Mouse (Mus musculus): ENCODE results near the gene Smoc2.
A peak's percentile ranks its signal among the peaks of the same experiment; 100 is the strongest.

Smoc2 gene

GRCm38 (mm10) chr17:14353219-14354079 is 74.1 kb downstream of the Smoc2 start:
- no peak for DNase-seq

- no peak for DNase-seq
Measured at GRCm38 (mm10) chr17:14361511-14361910, 82.2 kb downstream of the Smoc2 start.

- DNase-seq, result no peak
Measured at GRCm38 (mm10) chr17:14370476-14370875, 91.2 kb downstream of the Smoc2 start.

DNA sequence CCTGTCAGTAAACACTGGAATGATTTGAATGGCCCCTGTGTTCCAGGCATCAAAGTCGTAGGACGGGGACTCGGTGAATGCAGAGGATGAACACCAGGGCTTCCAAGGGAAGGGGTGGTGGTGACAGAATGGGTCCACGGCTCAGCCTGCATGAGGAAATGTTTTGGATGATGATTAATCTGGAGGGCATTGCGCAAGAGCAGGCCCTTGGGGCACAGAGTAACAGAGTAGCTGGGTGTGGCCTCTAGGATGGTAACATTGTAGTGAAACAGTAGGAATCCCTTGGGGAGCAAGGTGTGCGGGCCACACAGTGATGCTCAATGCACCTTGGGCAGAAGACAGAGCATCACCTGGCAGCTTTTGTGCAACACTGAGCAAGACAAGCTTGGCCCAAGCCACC is 92.3 kb downstream of the Smoc2 start:
- no peak for DNase-seq

DNA sequence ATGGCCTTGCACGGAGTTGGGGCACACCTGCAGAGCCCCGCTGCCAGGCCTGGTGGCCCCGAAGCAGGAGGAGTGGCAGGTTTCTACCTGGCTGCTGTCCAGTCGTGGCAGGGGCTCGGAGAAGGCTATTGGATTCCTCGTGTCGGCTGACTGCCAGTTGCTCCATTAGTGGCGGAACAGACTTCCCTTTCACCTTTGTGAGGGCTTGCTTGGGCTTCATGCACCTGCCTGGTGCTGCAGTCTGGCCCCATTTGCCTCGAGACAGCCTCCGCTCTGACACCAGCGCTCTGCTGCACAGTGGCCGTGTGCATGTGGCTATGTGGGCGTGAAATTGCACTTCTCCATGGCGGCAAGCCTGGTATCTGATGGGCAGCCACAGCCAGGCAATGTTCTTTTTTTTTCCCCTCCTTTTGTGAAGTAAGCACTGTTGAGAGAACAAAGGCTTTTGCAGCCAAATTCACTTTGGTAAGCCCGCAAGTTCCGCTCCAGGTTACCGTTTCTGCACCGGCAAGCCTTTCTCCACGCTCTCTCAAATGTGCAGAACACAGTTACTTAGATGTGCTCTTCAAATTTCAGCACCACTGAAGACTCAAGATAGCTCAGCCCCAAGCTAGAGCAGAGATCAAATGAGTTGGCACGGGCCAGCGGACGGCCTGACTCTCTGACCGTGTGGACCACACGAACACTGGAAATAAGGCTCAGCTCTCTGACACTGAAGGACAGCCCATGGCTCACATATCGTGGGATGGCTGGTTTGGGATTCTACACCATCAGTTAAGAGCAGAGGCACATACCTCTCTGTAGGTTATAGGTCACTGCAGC is 93.2 kb downstream of the Smoc2 start:
- peak; percentile 28 for DNase-seq

DNA sequence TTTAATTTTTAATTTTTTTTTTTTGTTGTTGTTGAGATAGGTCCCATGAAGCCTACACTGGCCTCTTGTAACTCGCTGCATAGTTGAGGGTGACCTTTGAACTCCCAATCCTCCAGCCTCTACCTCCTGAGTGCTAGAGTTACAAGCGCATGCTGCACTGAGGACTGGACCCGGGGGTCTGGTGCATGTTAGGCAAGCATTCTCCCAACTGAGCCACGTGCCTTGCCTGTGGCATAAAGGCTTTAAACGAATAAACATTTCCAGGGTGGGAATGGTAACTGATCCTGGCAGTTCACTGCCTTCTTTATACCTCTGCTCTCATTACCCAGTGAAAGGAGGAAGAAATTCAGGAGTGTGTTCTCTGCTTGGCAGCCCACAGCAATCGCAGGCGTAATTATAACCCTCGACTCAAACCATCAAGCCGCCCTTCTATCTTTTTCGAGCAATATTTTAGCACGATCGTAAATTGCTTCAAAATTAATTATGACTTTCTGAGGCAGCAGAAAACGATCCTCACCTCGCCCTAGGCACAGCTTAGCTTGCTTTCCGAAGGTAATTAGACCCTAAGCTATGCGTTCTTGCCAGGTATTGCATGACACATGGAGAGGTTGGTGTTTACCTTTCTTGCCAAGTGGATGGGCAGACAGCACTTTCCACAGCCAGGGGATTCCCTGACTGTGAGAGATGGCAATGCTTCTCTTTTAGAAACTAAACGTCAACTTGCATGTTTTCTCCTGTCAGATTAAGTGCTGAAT is 99.6 kb downstream of the Smoc2 start:
- no peak for DNase-seq

DNA sequence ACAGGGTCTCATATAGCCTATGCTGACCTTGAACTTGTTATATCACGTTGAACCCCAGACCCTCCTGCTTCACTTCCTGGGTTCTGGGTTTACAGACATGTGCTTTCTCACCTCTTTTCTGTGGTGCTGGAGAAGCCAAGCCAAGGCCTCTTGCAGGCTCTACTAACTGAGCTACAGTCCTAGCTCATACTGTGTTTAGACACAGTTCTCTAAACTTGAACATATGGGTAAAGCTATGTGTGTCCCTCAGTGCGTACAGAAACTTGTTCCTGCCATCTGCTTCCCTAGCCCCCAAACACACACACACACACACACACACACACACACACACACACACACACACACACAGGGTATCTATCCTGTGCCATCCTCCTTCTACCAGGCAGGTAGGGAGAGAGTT is 100.2 kb downstream of the Smoc2 start:
- no peak for DNase-seq

GRCm38 (mm10) chr17:14379966-14380365 is 100.7 kb downstream of the Smoc2 start:
- no peak for DNase-seq

- no peak for DNase-seq
Measured at GRCm38 (mm10) chr17:14380526-14380925, 101.2 kb downstream of the Smoc2 start.

- DNase-seq, result no peak
Measured at GRCm38 (mm10) chr17:14381482-14381881, 102.2 kb downstream of the Smoc2 start.

DNA sequence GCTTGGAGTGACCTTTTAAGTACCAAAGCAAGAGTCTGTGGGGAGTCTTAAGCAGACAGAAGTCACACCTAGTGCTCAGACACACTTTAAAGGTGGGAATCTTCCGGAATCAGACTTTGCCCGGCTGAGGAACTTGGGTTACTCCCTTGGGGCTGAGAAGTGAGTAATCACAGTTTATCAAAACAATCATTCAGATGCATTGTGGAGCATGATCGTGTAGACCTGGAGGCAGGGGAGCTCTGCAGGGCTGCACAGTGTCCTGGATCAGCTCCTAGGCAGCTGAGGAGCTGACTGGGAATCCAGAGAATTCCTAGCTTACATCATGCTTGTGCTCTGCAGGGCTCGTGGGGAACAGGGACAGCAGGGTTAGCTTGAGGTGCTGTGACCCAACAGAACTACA is 104.7 kb downstream of the Smoc2 start:
- DNase-seq, result no peak

DNA sequence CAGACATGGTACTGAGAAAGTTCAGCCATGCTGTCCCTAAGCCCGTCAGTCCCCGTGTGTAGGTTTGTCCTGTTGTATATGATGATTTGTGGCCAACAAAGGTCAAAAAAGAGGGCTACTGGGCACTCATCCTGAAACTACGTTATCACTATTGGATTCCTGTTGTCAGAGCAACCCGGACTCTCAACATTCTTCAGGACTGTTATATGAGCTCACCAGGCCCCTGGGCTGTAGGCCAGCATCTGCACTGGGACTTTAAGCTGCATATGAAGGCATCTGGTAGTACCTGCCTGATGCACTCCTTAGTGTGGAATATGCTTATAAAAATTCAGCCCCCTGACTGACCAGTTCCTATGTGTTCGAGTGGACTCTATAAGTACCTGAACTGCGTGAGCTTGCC is 105.7 kb downstream of the Smoc2 start:
- DNase-seq, result no peak

GRCm38 (mm10) chr17:14387261-14387660 is 108.0 kb downstream of the Smoc2 start:
- DNase-seq, result no peak

DNA sequence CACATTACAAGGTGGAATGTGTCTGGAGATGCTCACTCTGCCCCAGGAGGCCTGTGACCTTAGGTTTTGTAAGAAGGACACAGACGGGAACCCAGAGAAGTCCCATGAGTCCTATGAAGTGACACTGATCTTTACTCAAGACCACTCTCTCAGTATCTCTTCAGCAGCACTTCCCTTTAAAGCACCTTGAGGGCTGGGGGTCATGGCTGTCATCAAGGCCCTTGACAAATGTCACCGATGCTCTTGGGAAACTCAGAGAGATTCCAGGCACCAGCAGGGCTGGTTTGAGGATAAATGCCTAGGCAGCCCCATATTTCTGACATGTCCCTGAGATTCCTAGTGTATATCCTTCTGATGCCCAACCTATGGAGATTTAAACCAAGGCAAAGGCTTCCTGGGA is 113.1 kb downstream of the Smoc2 start:
- DNase-seq, result no peak

GRCm38 (mm10) chr17:14394861-14395260 is 115.6 kb downstream of the Smoc2 start:
- no peak for DNase-seq

DNA sequence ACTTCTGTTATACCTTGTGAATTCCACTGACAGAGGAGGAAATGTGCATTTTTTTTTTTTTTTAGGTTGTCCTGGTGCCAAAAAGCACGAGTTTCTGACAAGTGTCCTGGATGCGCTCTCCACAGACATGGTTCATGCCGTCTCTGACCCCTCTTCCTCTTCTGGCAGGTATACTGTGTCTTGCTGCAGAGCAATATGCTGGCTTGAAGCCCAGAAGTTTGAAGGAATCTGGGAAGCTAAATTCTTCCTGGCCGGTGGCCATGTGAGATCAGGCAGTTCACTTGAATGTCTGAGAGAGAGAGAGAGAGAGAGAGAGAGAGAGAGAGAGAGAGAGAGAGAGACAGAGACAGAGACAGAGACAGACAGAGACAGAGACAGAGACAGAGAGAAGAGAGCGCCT is 118.2 kb downstream of the Smoc2 start:
- DNase-seq, result no peak

- DNase-seq, result no peak
Measured at GRCm38 (mm10) chr17:14398650-14399424, 119.5 kb downstream of the Smoc2 start.

- no peak for DNase-seq
Measured at GRCm38 (mm10) chr17:14400960-14401359, 121.7 kb downstream of the Smoc2 start.

DNA sequence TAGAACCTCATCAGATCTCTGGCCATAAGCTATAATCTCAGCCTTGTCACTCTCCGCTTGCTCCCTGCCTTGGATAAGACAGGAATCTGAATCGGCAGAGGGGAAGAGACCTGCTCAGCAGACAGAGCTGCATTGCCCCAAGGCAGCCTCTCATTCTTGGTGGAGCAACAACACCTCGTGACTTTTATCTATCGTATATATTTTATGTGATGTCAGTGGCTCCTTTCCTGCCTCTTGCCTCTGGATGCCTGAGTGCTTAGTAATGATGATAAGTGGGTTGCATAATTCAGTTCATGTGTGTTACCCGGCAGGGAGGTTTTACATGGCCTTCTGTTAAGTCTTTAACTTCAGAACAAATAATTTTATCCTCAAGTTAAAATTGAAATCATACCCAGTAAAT is 128.6 kb downstream of the Smoc2 start:
- DNase-seq, result no peak

GRCm38 (mm10) chr17:14412460-14412859 is 133.2 kb downstream of the Smoc2 start:
- no peak for DNase-seq

- no peak for DNase-seq
Measured at GRCm38 (mm10) chr17:14414511-14414910, 135.2 kb downstream of the Smoc2 start.

DNA sequence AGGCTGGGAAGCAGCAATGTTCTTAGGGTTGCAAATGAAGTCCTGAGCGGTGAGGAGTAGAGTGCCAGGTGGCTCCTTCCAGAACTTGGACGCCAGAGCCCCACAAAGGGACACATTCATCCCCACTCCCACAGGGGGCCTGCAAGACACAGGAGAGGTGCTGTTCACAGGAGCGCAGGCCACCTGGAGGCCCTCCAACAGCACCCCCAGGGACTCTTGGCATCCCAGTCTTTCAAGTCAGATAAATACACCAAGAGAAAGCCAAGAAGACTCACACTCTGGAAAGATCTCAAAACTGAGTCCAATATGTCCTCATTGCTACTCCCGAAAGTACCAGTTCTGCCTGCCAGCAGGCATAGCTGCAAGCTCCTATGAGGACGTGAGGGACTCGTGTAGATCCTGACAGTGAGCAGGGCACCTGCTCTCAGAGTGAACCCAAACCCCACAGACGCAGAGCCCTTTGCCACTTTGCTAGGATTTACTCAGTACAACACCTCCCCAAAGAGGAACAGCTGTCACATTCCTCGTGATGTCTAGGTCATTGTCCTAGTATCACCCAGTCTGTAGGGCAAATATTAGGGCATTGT is 141.2 kb downstream of the Smoc2 start:
- DNase-seq, result peak; percentile 4
